Mouse (Mus musculus) ES-Bruce4 (cell line): ENCODE measurements at regions not wholly inside any gene's neighbourhood (a gene's known extent, or its start where the extent isn't known, plus 50 kb on each side); places are given as distances from the start of the nearest gene placed in this dataset.

Experiments
- EP300 ChIP-seq: IDR thresholded peaks from 2 replicates; pipeline ENCODE4 v1.6.1; 2011; ENCODE audit warnings: low read depth, low read length; ENCODE audit not compliant: insufficient read depth
- POLR2A ChIP-seq: IDR thresholded peaks from one replicate; pipeline ENCODE4 v1.8.1; 2011; ENCODE audit warnings: low read length; ENCODE audit not compliant: insufficient read depth

DNA sequence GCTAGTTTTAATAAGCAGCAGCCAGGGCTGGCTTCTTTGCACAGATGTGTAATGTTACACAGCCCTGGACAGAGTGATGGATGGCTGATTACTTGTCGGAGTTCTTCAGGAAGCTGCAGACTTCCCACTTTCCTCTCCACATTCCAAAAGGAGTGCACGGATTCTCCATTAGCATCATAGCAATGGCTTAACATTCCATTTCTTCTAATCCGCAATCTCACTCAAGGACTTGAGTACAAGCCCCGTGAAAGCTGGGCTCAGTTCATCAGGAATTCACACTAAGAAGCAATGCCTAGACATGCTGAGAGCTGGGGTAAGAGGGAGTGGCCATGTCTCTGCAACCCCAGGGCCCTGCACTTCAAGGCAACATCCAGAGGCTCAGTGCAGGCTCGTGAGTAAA is 126.3 kb upstream of the 9330182O14Rik start:
- TF ChIP-seq EP300, result no peak
- TF ChIP-seq POLR2A, result no peak
